Mouse (Mus musculus) spleen, adult 2 months (tissue): Measurements from ENCODE around the gene Eral1. TPM values are rescaled to one million over a fixed set of nuclear protein-coding genes. Genes with fewer than 3 reads are reported as not detected.

Experiments used
- DNase-seq, 2 experiments: peaks; one replicate each; pipeline versions ENCODE4 v3.0.0 to v3.0.0-alpha.2; 2012 to 2021; ENCODE audit warnings: low spot score in 2 of 2, low read depth in 1 of 2
- H3K27ac ChIP-seq: fragments of 200-500 bp; 2 replicates; pipeline ENCODE4 v1.5.1; 2012; ENCODE audit warnings: low read length, inconsistent platforms; ENCODE audit not compliant: insufficient read depth
- H3K27me3 ChIP-seq: fragments of 200-500 bp; 2 replicates; pipeline ENCODE4 v1.6.1; 2012; ENCODE audit warnings: mild to moderate bottlenecking, moderate library complexity, low read length, inconsistent platforms; ENCODE audit not compliant: control insufficient read depth, insufficient read depth
- H3K36me3 ChIP-seq: fragments of 200-500 bp; 2 replicates; pipeline ENCODE4 v1.6.1; 2012; ENCODE audit warnings: mild to moderate bottlenecking, low read length, inconsistent platforms; ENCODE audit not compliant: control insufficient read depth, insufficient read depth
- H3K4me1 ChIP-seq: fragments of 200-500 bp; 2 replicates; pipeline ENCODE4 v1.6.1; 2011; ENCODE audit warnings: inconsistent platforms; ENCODE audit not compliant: control insufficient read depth, insufficient read depth, insufficient read length
- H3K4me3 ChIP-seq: fragments of 200-500 bp; 2 replicates; pipeline ENCODE4 v1.5.1; 2011; ENCODE audit warnings: mild to moderate bottlenecking, inconsistent platforms; ENCODE audit not compliant: insufficient read depth, insufficient read length; ENCODE audit errors: extremely low read depth
- CTCF ChIP-seq: fragments of 200-500 bp; IDR thresholded peaks from 2 replicates; pipeline ENCODE4 v1.5.1; 2011; ENCODE audit warnings: mild to moderate bottlenecking, inconsistent platforms; ENCODE audit not compliant: insufficient read depth, insufficient read length, insufficient replicate concordance; ENCODE audit errors: extremely low read depth
- POLR2A ChIP-seq: fragments of 200-500 bp; IDR thresholded peaks from 2 replicates; pipeline ENCODE4 v1.6.1; 2011; ENCODE audit warnings: low read depth, low read length, inconsistent platforms
- whole genome bisulfite sequencing: fragments of 180-500 bp; shearing (Covaris S2); methylation state at CpG from one replicate; pipeline ENCODE4 v1.1.7; 2018; 5-methylcytosine and 5-hydroxymethylcytosine counted together
- polyA plus RNA-seq: library from polyadenylated mRNA; depleted of rRNA; stranded (reverse); fragments of >200 nt; gene quantifications from 2 replicates; pipeline ENCODE4 v1.2.3, GENCODE M21; 2012

The Eral1 gene
- polyA plus RNA-seq, 1 experiment = 21.4 TPM

GRCm38 (mm10) chr11:78102958-78103747, 23.0 kb upstream of the Eral1 start:
- DNase-seq = no peak
- Histone ChIP-seq H3K36me3 (no peaks in the 10 kb centered on the region; the same call in 1 of the 2 replicates), H3K27me3 (no peaks in the 10 kb centered on the region), H3K4me3 (no peak overlapping the region), H3K4me1 (no peaks in the 10 kb centered on the region), H3K27ac (no peak overlapping the region)
- WGBS = 71% methylated on average over 5 of the region's 5 CpGs
- TF ChIP-seq POLR2A = no peak

- no peak for TF ChIP-seq POLR2A
- no peak for TF ChIP-seq CTCF
- no peak for DNase-seq
- no peaks in the 10 kb centered on the region for H3K27me3 ChIP-seq
These were observed 22.0 kb upstream of the Eral1 start for GRCm38 (mm10) chr11:78102142-78102541.

GRCm38 (mm10) chr11:78100746-78101145, 20.6 kb upstream of the Eral1 start:
- H3K27ac ChIP-seq = no peak overlapping the region; the same call in 1 of the 2 replicates
- no peak for DNase-seq
- no peak overlapping the region for H3K4me3 ChIP-seq
- H3K36me3 ChIP-seq = no peaks in the 10 kb centered on the region; the same call in 1 of the 2 replicates
- no peak for TF ChIP-seq CTCF
- TF ChIP-seq POLR2A = no peak
- WGBS = 81% methylated on average over 11 of the region's 11 CpGs
- H3K4me1 ChIP-seq = no peaks in the 10 kb centered on the region
- H3K27me3 ChIP-seq = no peaks in the 10 kb centered on the region

More at GRCm38 (mm10) chr11:78102142-78102541, 22.0 kb upstream of the Eral1 start:
- Histone ChIP-seq H3K27ac (no peak overlapping the region), H3K4me3 (no peak overlapping the region), H3K36me3 (no peaks in the 10 kb centered on the region; the same call in 1 of the 2 replicates), H3K4me1 (no peaks in the 10 kb centered on the region)
- 87% methylated on average over 5 of the region's 5 CpGs for WGBS

- Histone ChIP-seq H3K27me3 (no peaks in the 10 kb centered on the region), H3K27ac (no peak overlapping the region), H3K4me1 (no peaks in the 10 kb centered on the region), H3K36me3 (no peaks in the 10 kb centered on the region; the same call in 1 of the 2 replicates), H3K4me3 (no peak overlapping the region)
- TF ChIP-seq CTCF (no peak), POLR2A (no peak)
- WGBS = 71% methylated on average over 3 of the region's 3 CpGs
- no peak for DNase-seq
These were observed 16.9 kb upstream of the Eral1 start for GRCm38 (mm10) chr11:78097077-78097476.

- DNase-seq = no peak
- Histone ChIP-seq H3K27me3 (no peaks in the 10 kb centered on the region), H3K4me1 (no peaks in the 10 kb centered on the region), H3K4me3 (peak overlapping the region; percentile 74), H3K36me3 (no peaks in the 10 kb centered on the region), H3K27ac (no peak overlapping the region)
- TF ChIP-seq POLR2A = no peak
- no peak for TF ChIP-seq CTCF
- WGBS = 33% methylated on average over 5 of the region's 5 CpGs
These were observed 14.9 kb upstream of the Eral1 start for GRCm38 (mm10) chr11:78095144-78095516.

- Histone ChIP-seq H3K4me1 (no peaks in the 10 kb centered on the region), H3K27ac (peak within 1 kb of the TSS; percentile 23; the same call in 1 of the 2 replicates), H3K4me3 (peak within 1 kb of the TSS; percentile 74), H3K36me3 (no peaks in the 10 kb centered on the region), H3K27me3 (no peaks in the 10 kb centered on the region)
- TF ChIP-seq POLR2A (peak; percentile 68), CTCF (no peak)
- peak; percentile 65 to 92 for DNase-seq
- WGBS = under 1% methylated on average over 38 of the region's 38 CpGs
These were observed 14.4 kb upstream of the Eral1 start, which contains the start of gene Fam222b for GRCm38 (mm10) chr11:78094504-78095143. TSS of gene Fam222b (plus strand) at chr11:78094660.

- Histone ChIP-seq H3K4me3 (peak overlapping the region; percentile 74), H3K36me3 (no peaks in the 10 kb centered on the region), H3K27me3 (no peaks in the 10 kb centered on the region), H3K4me1 (no peaks in the 10 kb centered on the region), H3K27ac (no peak overlapping the region)
- 48% methylated on average over 11 of the region's 11 CpGs for WGBS
- TF ChIP-seq POLR2A = no peak
- TF ChIP-seq CTCF = no peak
- no peak for DNase-seq
These were observed 13.9 kb upstream of the Eral1 start for GRCm38 (mm10) chr11:78094137-78094503.
